Mouse (Mus musculus): ENCODE data around the gene Ttll7. TPM values are rescaled to one million over a fixed set of nuclear protein-coding genes. Genes with fewer than 3 reads are reported as not detected.

Ttll7 gene
- polyA plus RNA-seq, 1 experiment, result 9.2 TPM

- DNase-seq, result no peak
- 66% methylated on average over 4 of the region's 4 CpGs for WGBS
- Histone ChIP-seq H3K4me1 (ENCODE audit: control insufficient read depth, insufficient read depth, low read length) (no peaks in the 10 kb centered on the region), H3K4me3 (replicated peaks; ENCODE audit: extremely low read depth, low read depth, low read length) (no peak overlapping the region)
- TF ChIP-seq POLR2A (IDR thresholded peaks at IDR 0.05; ENCODE audit: borderline replicate concordance, extremely low read depth, low read depth, low read length) (no peak), CTCF (IDR thresholded peaks at IDR 0.05; ENCODE audit: insufficient read depth, low read length) (no peak)
These were observed 49.6 kb downstream of the Ttll7 start for GRCm38 (mm10) chr3:146901729-146902128.

GRCm38 (mm10) chr3:146905606-146906005 lies 53.4 kb downstream of the Ttll7 start:
- DNase-seq, result no peak
- WGBS, result 59% methylated on average over 3 of the region's 3 CpGs
- no peak overlapping the region for H3K4me3 ChIP-seq (replicated peaks; ENCODE audit: extremely low read depth, low read depth, low read length)
- H3K4me1 ChIP-seq (ENCODE audit: control insufficient read depth, insufficient read depth, low read length), result no peaks in the 10 kb centered on the region
- TF ChIP-seq CTCF (IDR thresholded peaks at IDR 0.05; ENCODE audit: insufficient read depth, low read length) (no peak), POLR2A (IDR thresholded peaks at IDR 0.05; ENCODE audit: borderline replicate concordance, extremely low read depth, low read depth, low read length) (no peak)

GRCm38 (mm10) chr3:146908922-146909321 lies 56.8 kb downstream of the Ttll7 start:
- Histone ChIP-seq H3K4me1 (ENCODE audit: control insufficient read depth, insufficient read depth, low read length) (no peaks in the 10 kb centered on the region), H3K4me3 (replicated peaks; ENCODE audit: extremely low read depth, low read depth, low read length) (no peak overlapping the region)
- TF ChIP-seq CTCF (IDR thresholded peaks at IDR 0.05; ENCODE audit: insufficient read depth, low read length) (no peak), POLR2A (IDR thresholded peaks at IDR 0.05; ENCODE audit: borderline replicate concordance, extremely low read depth, low read depth, low read length) (no peak)
- no peak for DNase-seq
- 75% methylated on average over 5 of the region's 5 CpGs for WGBS

- Histone ChIP-seq H3K4me3 (replicated peaks; ENCODE audit: extremely low read depth, low read depth, low read length) (no peak overlapping the region), H3K4me1 (ENCODE audit: control insufficient read depth, insufficient read depth, low read length) (no peaks in the 10 kb centered on the region)
- no peak for TF ChIP-seq CTCF (IDR thresholded peaks at IDR 0.05; ENCODE audit: insufficient read depth, low read length)
- TF ChIP-seq POLR2A (IDR thresholded peaks at IDR 0.05; ENCODE audit: borderline replicate concordance, extremely low read depth, low read depth, low read length), result no peak
- no peak for DNase-seq
- 89% methylated on average over 12 of the region's 12 CpGs for WGBS
These were observed 60.9 kb downstream of the Ttll7 start for GRCm38 (mm10) chr3:146913107-146913506.

- Histone ChIP-seq H3K4me1 (ENCODE audit: control insufficient read depth, insufficient read depth, low read length) (no peaks in the 10 kb centered on the region), H3K4me3 (replicated peaks; ENCODE audit: extremely low read depth, low read depth, low read length) (no peak overlapping the region)
- peak; percentile 82 for DNase-seq
- WGBS, result 3% methylated on average over 12 of the region's 12 CpGs
- TF ChIP-seq POLR2A (IDR thresholded peaks at IDR 0.05; ENCODE audit: borderline replicate concordance, extremely low read depth, low read depth, low read length) (no peak), CTCF (IDR thresholded peaks at IDR 0.05; ENCODE audit: insufficient read depth, low read length) (peak; percentile 90)
These were observed 62.6 kb downstream of the Ttll7 start for GRCm38 (mm10) chr3:146914798-146915197.

GRCm38 (mm10) chr3:146917891-146918290 lies 65.7 kb downstream of the Ttll7 start:
- DNase-seq, result no peak
- 62% methylated on average over 8 of the region's 8 CpGs for WGBS

GRCm38 (mm10) chr3:146918323-146918722 lies 66.2 kb downstream of the Ttll7 start:
- Histone ChIP-seq H3K4me1 (ENCODE audit: control insufficient read depth, insufficient read depth, low read length) (no peaks in the 10 kb centered on the region), H3K4me3 (replicated peaks; ENCODE audit: extremely low read depth, low read depth, low read length) (no peak overlapping the region)
- DNase-seq, result no peak
- 71% methylated on average over 11 of the region's 11 CpGs for WGBS
- TF ChIP-seq POLR2A (IDR thresholded peaks at IDR 0.05; ENCODE audit: borderline replicate concordance, extremely low read depth, low read depth, low read length) (no peak), CTCF (IDR thresholded peaks at IDR 0.05; ENCODE audit: insufficient read depth, low read length) (no peak)

More at GRCm38 (mm10) chr3:146917891-146918290, 65.7 kb downstream of the Ttll7 start:
- Histone ChIP-seq H3K4me3 (replicated peaks; ENCODE audit: extremely low read depth, low read depth, low read length) (no peak overlapping the region), H3K4me1 (ENCODE audit: control insufficient read depth, insufficient read depth, low read length) (no peaks in the 10 kb centered on the region)
- no peak for TF ChIP-seq CTCF (IDR thresholded peaks at IDR 0.05; ENCODE audit: insufficient read depth, low read length)
- TF ChIP-seq POLR2A (IDR thresholded peaks at IDR 0.05; ENCODE audit: borderline replicate concordance, extremely low read depth, low read depth, low read length), result no peak

- Histone ChIP-seq H3K4me1 (ENCODE audit: control insufficient read depth, insufficient read depth, low read length) (no peaks in the 10 kb centered on the region), H3K4me3 (replicated peaks; ENCODE audit: extremely low read depth, low read depth, low read length) (no peak overlapping the region)
- DNase-seq, result no peak
- TF ChIP-seq CTCF (IDR thresholded peaks at IDR 0.05; ENCODE audit: insufficient read depth, low read length) (no peak), POLR2A (IDR thresholded peaks at IDR 0.05; ENCODE audit: borderline replicate concordance, extremely low read depth, low read depth, low read length) (no peak)
- WGBS, result 60% methylated on average over 6 of the region's 6 CpGs
These were observed 75.3 kb downstream of the Ttll7 start for GRCm38 (mm10) chr3:146927311-146928015.

GRCm38 (mm10) chr3:146928141-146928540 lies 76.0 kb downstream of the Ttll7 start:
- Histone ChIP-seq H3K4me1 (ENCODE audit: control insufficient read depth, insufficient read depth, low read length) (no peaks in the 10 kb centered on the region), H3K4me3 (replicated peaks; ENCODE audit: extremely low read depth, low read depth, low read length) (no peak overlapping the region)
- 94% methylated on average over 7 of the region's 7 CpGs for WGBS
- no peak for DNase-seq
- TF ChIP-seq CTCF (IDR thresholded peaks at IDR 0.05; ENCODE audit: insufficient read depth, low read length) (no peak), POLR2A (IDR thresholded peaks at IDR 0.05; ENCODE audit: borderline replicate concordance, extremely low read depth, low read depth, low read length) (no peak)

GRCm38 (mm10) chr3:146929011-146929410 lies 76.8 kb downstream of the Ttll7 start:
- TF ChIP-seq POLR2A (IDR thresholded peaks at IDR 0.05; ENCODE audit: borderline replicate concordance, extremely low read depth, low read depth, low read length) (no peak), CTCF (IDR thresholded peaks at IDR 0.05; ENCODE audit: insufficient read depth, low read length) (no peak)
- no peak for DNase-seq
- Histone ChIP-seq H3K4me3 (replicated peaks; ENCODE audit: extremely low read depth, low read depth, low read length) (no peak overlapping the region), H3K4me1 (ENCODE audit: control insufficient read depth, insufficient read depth, low read length) (no peaks in the 10 kb centered on the region)
- 74% methylated on average over 5 of the region's 5 CpGs for WGBS
